Mouse (Mus musculus): Measurements from ENCODE around the gene Man1c1.

The Man1c1 gene

GRCm38 (mm10) chr4:134638111-134638550, 66.0 kb downstream of the Man1c1 start:
- DNase-seq (ENCODE audit: low spot score), result no peak

DNA sequence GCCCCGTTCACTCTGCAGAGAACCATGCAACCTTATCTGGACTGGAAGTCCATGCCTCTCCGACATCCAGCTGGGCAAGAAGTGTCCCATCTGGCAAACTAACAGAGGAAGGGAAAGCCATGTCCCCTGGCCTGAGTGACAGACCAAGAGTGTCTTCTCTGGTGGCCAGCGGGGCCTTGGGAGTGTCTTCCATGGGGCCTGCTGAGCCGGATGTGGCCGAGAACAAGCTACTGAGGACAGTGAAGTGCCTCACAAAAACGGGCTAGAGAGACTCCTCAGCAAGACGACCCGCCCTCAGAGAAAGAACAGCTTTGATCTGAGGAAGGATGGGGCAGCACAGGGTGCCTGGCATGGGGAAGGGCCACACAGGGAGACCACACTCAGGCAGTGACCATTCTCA, 67.7 kb downstream of the Man1c1 start:
- no peak for DNase-seq (ENCODE audit: low spot score)

DNA sequence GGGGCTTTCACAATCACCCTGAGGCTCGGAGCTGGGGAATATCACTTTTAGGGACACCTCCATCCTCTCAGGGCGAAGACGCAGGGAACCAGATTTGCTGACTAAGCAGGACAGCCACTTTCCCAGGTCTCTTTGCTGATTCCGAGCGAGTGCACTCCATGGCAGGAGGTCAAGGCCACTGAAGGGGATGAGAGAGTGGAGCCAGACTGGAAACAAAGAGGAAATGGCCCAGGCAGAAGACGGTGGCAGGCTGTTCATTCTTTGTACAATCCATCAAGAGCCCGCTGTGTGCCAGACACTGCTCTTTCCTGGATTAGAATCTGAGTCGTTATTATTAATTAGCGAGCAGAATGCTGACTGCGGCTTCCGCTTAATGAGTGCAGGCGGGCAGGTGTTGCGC, 70.1 kb downstream of the Man1c1 start:
- no peak for DNase-seq (ENCODE audit: low spot score)

DNA sequence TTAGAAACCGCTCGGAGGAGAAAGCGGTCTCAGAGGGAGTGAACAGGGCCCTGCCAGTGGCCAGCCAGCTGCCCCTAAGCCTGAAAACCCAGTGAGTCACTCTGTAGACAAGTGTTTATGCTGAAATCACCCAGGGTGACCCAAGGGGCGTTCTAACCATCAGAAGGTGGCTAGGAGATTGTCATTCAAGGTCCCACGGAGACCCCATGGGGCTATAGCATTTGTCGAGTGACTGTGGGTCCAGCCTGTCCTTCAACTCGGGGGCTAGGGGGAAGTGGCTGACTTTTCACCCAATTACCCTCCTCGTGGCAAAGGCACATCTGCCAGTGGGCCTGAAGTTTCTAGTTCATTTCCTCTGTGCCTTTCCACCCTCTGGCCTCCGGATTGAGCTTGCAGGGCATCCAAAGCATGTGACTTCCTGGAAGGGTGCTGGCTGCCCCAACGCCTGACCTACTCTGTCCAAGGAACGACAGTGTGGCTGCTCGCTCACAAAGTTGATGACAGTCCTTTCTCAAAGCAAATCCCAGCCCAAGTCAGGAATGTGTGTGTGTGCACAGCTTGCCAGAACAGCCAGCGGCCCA, 71.9 kb downstream of the Man1c1 start:
- no peak for DNase-seq (ENCODE audit: low spot score)

GRCm38 (mm10) chr4:134631471-134632130, 72.5 kb downstream of the Man1c1 start:
- DNase-seq (ENCODE audit: low spot score), result no peak

GRCm38 (mm10) chr4:134628575-134629384, 75.3 kb downstream of the Man1c1 start:
- DNase-seq (ENCODE audit: low spot score), result no peak

- no peak for DNase-seq (ENCODE audit: low spot score)
These were observed 76.0 kb downstream of the Man1c1 start for GRCm38 (mm10) chr4:134628058-134628457.

DNA sequence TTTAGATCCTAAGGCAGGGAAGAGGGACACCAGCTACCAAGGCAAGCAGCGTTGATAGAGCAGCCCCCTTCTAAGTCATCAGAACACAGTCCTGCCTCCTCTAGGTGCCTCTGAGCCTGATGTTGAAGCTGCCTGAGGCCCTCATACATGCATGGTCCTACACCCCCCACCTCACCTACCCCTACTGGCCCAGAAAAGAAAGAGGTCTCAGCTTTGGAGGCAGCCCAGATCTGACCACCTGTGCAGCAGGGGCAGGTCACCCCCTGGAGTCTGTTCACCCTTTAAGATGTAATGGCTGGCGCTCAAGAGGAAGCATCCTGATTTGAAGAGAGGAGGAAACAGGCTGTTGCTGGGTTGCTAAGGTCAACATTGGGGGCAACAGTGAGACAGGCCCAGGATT, 77.2 kb downstream of the Man1c1 start:
- DNase-seq (ENCODE audit: low spot score), result no peak

GRCm38 (mm10) chr4:134626350-134626749, 77.7 kb downstream of the Man1c1 start:
- no peak for DNase-seq (ENCODE audit: low spot score)

DNA sequence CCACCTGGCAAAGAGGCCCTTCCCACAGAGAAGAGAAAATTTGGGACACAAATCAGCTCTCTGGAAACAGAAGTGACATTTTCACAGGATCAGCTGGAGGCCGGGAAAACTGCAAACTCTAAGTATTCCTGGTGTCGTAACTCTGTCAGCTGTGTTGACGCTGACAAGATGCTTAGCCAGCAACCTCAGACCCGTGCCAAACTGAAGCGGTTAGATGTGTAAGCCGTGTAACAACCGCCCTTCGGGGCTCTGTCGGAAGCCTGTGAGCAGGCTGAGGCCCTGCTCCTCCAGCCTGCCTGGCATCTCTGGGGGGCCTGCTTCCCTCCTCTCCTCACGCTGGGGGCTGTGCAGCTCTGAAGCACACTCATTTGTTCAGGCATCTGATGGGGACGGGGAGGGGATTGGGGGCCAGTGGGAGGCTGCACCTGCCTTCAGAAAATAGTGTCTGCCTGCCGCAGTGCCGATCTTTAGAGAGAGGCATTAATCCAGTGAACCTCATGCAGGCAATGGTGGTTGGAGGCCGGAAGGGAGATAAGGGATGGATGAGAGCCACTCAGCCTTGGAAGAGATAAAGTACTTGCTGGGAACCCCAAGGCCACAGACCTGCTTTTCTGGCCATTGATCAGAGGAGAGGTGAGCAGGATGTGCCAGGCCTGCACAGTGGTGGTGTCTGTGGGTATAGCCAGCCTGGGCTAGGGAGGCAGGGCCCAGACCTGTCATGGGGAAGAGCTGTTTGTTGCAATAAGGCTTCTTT, 79.8 kb downstream of the Man1c1 start:
- DNase-seq (ENCODE audit: low spot score), result no peak

DNA sequence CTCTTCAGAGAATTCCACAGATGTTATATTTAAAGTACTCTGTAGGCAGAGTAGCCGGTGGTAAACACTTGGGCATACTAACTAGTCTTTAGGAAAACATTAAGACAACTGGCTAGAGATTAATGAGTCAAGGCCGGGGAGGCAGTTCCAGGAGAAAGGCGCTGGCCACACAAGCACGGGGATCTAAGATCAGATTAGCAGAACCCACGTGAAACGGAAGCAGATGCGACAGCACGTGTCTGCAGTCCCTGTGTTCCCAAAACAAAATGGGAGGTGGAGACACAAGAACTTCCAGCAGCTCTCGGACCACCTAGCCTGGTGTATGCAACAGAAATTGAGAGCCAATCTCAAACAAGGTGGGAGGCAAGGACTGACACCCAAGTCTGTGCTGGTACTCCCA, 82.4 kb downstream of the Man1c1 start:
- DNase-seq (ENCODE audit: low spot score), result no peak

GRCm38 (mm10) chr4:134620246-134620645, 83.8 kb downstream of the Man1c1 start:
- no peak for DNase-seq (ENCODE audit: low spot score)

DNA sequence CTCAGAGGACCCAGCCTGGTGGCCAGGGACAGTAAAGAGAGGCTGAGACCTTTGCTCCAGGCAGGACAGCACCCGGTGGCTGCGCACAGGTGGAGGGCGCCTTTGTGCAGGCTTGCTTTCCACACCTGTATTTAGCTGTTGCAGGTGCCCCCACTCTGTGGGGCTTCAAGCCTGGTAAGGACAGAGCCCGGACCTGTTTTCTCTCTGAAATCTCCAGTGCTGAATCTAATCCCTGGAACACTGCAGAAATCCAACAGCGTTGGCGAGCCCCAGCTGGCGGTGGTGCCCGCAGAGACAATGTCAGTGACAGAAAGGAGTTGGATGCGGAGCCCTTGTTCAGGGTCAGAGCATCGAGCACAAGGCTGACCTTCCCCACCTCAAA, 84.6 kb downstream of the Man1c1 start:
- DNase-seq (ENCODE audit: low spot score), result no peak

DNA sequence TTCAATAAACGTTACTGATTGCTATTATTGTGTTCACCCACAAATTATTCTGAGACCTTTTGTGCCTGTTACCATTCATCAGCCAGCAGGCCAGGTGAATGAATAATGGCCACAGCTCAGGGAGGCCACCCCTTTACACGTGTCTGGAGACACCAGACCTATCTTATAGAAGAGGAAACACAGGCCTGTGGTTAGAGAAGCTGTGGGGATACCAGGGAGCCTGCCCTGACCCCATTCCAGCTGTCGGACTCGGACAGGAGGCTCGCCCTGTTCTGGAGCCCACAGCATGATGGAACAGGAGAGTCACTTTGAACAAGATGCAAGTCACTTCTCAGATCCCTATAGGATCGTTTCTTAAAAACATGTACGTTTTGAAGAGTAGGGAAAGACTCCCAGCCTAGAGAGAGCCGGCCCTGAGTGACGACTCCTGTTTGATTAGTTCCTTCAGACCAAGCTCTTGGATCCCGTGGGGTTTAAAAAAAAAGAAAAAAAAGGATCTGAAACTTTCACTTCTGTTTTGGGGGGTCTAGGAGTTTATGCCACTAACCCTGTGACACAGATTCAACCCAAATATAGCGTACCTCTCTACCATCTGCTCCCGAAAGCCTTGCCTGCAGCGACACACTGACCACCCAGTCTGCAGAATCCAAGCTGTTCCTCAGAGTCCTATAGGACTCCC, 85.1 kb downstream of the Man1c1 start:
- DNase-seq (ENCODE audit: low spot score), result no peak

DNA sequence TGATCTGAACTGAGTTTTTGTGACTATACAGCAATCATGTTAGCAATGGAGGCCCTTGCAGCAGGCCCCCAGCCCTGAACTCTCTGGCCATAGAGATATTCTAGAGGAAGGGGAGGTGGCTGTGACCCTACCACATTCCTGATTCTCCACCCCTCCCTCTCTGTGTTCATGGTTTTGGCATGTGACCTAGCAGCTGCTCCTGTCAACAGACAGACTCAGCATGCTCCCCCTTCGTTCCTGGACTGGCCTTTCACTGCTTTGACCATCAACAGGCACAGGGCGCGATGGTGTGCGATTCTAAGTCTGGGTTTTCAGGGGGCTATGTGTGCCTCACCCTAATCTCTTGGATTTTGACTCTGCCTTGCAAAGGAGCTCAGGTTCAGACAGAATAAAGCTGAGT, 86.3 kb downstream of the Man1c1 start:
- DNase-seq (ENCODE audit: low spot score), result no peak

GRCm38 (mm10) chr4:134615929-134616625, 88.0 kb downstream of the Man1c1 start:
- DNase-seq (ENCODE audit: low spot score), result no peak

DNA sequence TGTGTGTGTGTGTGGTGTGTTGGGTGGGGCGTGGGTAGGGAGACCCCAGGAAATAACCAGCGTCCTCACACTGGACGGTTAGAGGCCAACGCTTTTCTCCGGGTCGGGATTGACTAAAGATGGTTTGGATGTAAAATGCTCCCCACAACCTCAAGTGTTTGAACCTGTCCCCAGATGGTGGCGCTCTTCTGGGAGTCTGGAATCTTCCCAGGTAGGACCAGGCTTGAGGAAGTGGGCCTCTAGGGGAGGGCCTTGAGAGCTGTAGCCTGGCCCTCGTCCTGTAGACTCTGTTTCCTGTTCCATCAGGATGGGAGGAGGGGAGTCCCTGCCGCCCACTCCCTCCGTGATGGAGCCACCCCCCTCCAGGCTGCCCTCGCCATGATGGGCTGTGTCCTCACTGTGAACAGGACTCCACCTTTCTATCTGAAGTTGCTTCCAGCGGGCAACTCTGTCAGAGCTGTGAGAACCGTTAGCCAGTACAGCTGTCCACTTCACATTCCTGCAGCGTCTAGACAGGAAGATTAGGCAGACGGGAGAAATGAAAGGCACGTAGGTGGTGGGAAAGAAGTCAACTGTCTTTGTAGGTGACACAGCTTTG, 91.9 kb downstream of the Man1c1 start:
- no peak for DNase-seq (ENCODE audit: low spot score)

- no peak for DNase-seq (ENCODE audit: low spot score)
These were observed 93.5 kb downstream of the Man1c1 start for GRCm38 (mm10) chr4:134610616-134611015.

DNA sequence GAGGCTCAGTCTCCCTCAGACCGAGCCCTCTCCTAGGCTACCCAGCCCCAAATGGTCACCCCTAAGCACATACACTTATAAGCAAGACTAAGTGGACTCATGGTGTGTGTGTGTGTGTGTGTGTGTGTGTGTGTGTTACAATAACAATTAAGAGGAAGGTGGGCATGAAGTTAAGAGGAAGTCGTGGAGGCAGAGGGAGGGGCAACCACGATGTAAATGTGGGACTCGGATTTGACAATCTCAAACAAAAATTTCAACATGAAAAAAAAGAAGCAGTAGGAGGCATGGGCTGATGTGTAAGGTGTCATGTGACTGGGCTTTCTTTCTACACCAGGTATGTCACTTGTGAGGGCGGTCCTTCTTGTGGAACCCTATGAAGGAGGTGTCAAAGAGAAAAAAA, 96.4 kb downstream of the Man1c1 start:
- no peak for DNase-seq (ENCODE audit: low spot score)

GRCm38 (mm10) chr4:134606054-134606453, 98.0 kb downstream of the Man1c1 start:
- no peak for DNase-seq (ENCODE audit: low spot score)

GRCm38 (mm10) chr4:134604472-134604871, 99.6 kb downstream of the Man1c1 start:
- DNase-seq (ENCODE audit: low spot score), result no peak

Measured in c-Kit-positive CD71-positive TER-119-positive erythroid progenitor cells, embryonic 14.5 days (primary cell).